Mouse (Mus musculus) hindbrain, embryonic 13.5 days (tissue): ENCODE results near the gene Sfxn5. TPM values are rescaled to one million over a fixed set of nuclear protein-coding genes. Genes with fewer than 3 reads are reported as not detected.

Experiments used
- ATAC-seq: fragments of 200-750 bp; cut with Nextera tagmentation; 2 replicates; pipeline ENCODE4 v1.8.0; 2017; ENCODE audit warnings: moderate TSS enrichment; ENCODE audit not compliant: low FRiP score
- H3K27ac ChIP-seq: fragments of 300-500 bp; sonication (generic); 2 replicates; pipeline ENCODE4 v1.5.1; 2015; ENCODE audit warnings: inconsistent platforms, mild to moderate bottlenecking, moderate library complexity
- H3K27me3 ChIP-seq: fragments of 300-500 bp; sonication (generic); 2 replicates; pipeline ENCODE4 v1.6.1; 2015; ENCODE audit warnings: mild to moderate bottlenecking, inconsistent platforms
- H3K36me3 ChIP-seq: fragments of 300-500 bp; sonication (generic); 2 replicates; pipeline ENCODE4 v1.6.1; 2015; ENCODE audit warnings: mild to moderate bottlenecking, inconsistent platforms
- H3K4me1 ChIP-seq: fragments of 300-500 bp; sonication (generic); replicated peaks from 2 replicates; pipeline ENCODE4 v1.6.1; 2015; ENCODE audit warnings: inconsistent platforms
- H3K4me2 ChIP-seq: fragments of 300-500 bp; sonication (generic); 2 replicates; pipeline ENCODE4 v1.6.1; 2015; ENCODE audit warnings: inconsistent platforms, mild to moderate bottlenecking, moderate library complexity
- H3K4me3 ChIP-seq: fragments of 300-500 bp; sonication (generic); 2 replicates; pipeline ENCODE4 v1.5.1; 2015; ENCODE audit warnings: mild to moderate bottlenecking, inconsistent platforms
- H3K9ac ChIP-seq: fragments of 300-500 bp; sonication (generic); 2 replicates; pipeline ENCODE4 v1.6.1; 2015; ENCODE audit warnings: mild to moderate bottlenecking, inconsistent platforms
- H3K9me3 ChIP-seq: fragments of 300-500 bp; sonication (generic); 2 replicates; pipeline ENCODE4 v1.6.1; 2016; ENCODE audit warnings: inconsistent platforms
- WGBS: fragments of 180-500 bp; shearing (Covaris S2); methylation state at CpG from one replicate; pipeline ENCODE4 v1.1.7; 2015; 5-methylcytosine and 5-hydroxymethylcytosine counted together
- polyA plus RNA-seq: library from polyadenylated mRNA; unstranded; fragments of >200 nt; fragmentation: Nextera tagmentation; extraction: Ambion mirVana; gene quantifications from 2 replicates; pipeline ENCODE4 v1.2.1, GENCODE M21; 2015

The Sfxn5 gene
- polyA plus RNA-seq, 1 experiment from 2014 or later, result 19.6 TPM

GRCm38 (mm10) chr6:85363231-85363905, 30.1 kb upstream of the Sfxn5 start:
- H3K4me2 ChIP-seq, result no peak overlapping the region
- no peak overlapping the region for H3K4me3 ChIP-seq
- H3K9me3 ChIP-seq, result no peaks in the 10 kb centered on the region
- no peak overlapping the region for H3K9ac ChIP-seq
- no peaks in the 10 kb centered on the region for H3K27me3 ChIP-seq
- H3K27ac ChIP-seq, result no peak overlapping the region
- no peak for ATAC-seq
- H3K36me3 ChIP-seq, result peaks cover 3% of the 10 kb centered on the region; the same call in 1 of the 2 replicates
- WGBS, result 92% methylated on average over 5 of the region's 5 CpGs
- H3K4me1 ChIP-seq, result peaks cover 9% of the 10 kb centered on the region

- no peak overlapping the region for H3K9ac ChIP-seq
- H3K9me3 ChIP-seq, result no peaks in the 10 kb centered on the region
- no peaks in the 10 kb centered on the region for H3K27me3 ChIP-seq
- H3K27ac ChIP-seq, result no peak overlapping the region
- peaks cover 3% of the 10 kb centered on the region; the same call in 1 of the 2 replicates for H3K36me3 ChIP-seq
- no peak overlapping the region for H3K4me3 ChIP-seq
- no peak overlapping the region for H3K4me2 ChIP-seq
- H3K4me1 ChIP-seq, result peaks cover 9% of the 10 kb centered on the region
- ATAC-seq, result no peak
- WGBS, result 83% methylated on average over 5 of the region's 5 CpGs
Observed at GRCm38 (mm10) chr6:85362610-85363009, 29.4 kb upstream of the Sfxn5 start.

- H3K4me2 ChIP-seq, result no peak overlapping the region
Observed at GRCm38 (mm10) chr6:85360311-85360710, 27.1 kb upstream of the Sfxn5 start.

GRCm38 (mm10) chr6:85358877-85359276, 25.7 kb upstream of the Sfxn5 start:
- H3K9ac ChIP-seq, result no peak overlapping the region
- no peak overlapping the region for H3K4me2 ChIP-seq
- H3K4me1 ChIP-seq, result peaks cover 7% of the 10 kb centered on the region; the same call in 1 of the 2 replicates
- H3K27ac ChIP-seq, result no peak overlapping the region
- no peaks in the 10 kb centered on the region for H3K27me3 ChIP-seq
- 82% methylated on average over 1 of the region's 1 CpGs for WGBS
- no peak for ATAC-seq
- no peak overlapping the region for H3K4me3 ChIP-seq
- H3K36me3 ChIP-seq, result no peaks in the 10 kb centered on the region
- H3K9me3 ChIP-seq, result no peaks in the 10 kb centered on the region

More at GRCm38 (mm10) chr6:85360311-85360710, 27.1 kb upstream of the Sfxn5 start:
- Histone ChIP-seq H3K4me1 (peaks cover 7% of the 10 kb centered on the region; the same call in 1 of the 2 replicates), H3K9me3 (no peaks in the 10 kb centered on the region), H3K27me3 (no peaks in the 10 kb centered on the region), H3K36me3 (no peaks in the 10 kb centered on the region), H3K9ac (no peak overlapping the region), H3K4me3 (no peak overlapping the region), H3K27ac (no peak overlapping the region)
- WGBS, result 82% methylated on average over 5 of the region's 5 CpGs
- ATAC-seq, result no peak

GRCm38 (mm10) chr6:85356682-85357465, 23.7 kb upstream of the Sfxn5 start:
- Histone ChIP-seq H3K36me3 (no peaks in the 10 kb centered on the region), H3K4me2 (no peak overlapping the region), H3K27me3 (no peaks in the 10 kb centered on the region), H3K9ac (no peak overlapping the region), H3K4me1 (peaks cover 7% of the 10 kb centered on the region; the same call in 1 of the 2 replicates), H3K4me3 (no peak overlapping the region), H3K9me3 (no peaks in the 10 kb centered on the region), H3K27ac (0 out of 2 replicates have a peak overlapping the region, but pooled peaks have one; percentile 55)
- no peak for ATAC-seq
- 58% methylated on average over 4 of the region's 4 CpGs for WGBS

GRCm38 (mm10) chr6:85355753-85356152, 22.5 kb upstream of the Sfxn5 start:
- Histone ChIP-seq H3K9me3 (no peaks in the 10 kb centered on the region), H3K4me3 (no peak overlapping the region), H3K27ac (no peak overlapping the region), H3K27me3 (no peaks in the 10 kb centered on the region), H3K9ac (no peak overlapping the region), H3K4me1 (peaks cover 7% of the 10 kb centered on the region; the same call in 1 of the 2 replicates), H3K4me2 (no peak overlapping the region), H3K36me3 (no peaks in the 10 kb centered on the region)
- no peak for ATAC-seq
- 95% methylated on average over 2 of the region's 2 CpGs for WGBS

GRCm38 (mm10) chr6:85354709-85355108, 21.5 kb upstream of the Sfxn5 start:
- ATAC-seq, result no peak
- H3K27ac ChIP-seq, result no peak overlapping the region
- no peaks in the 10 kb centered on the region for H3K27me3 ChIP-seq
- WGBS, result 59% methylated on average over 6 of the region's 6 CpGs
- no peaks in the 10 kb centered on the region for H3K9me3 ChIP-seq
- H3K4me1 ChIP-seq, result peaks cover 7% of the 10 kb centered on the region; the same call in 1 of the 2 replicates
- no peak overlapping the region for H3K9ac ChIP-seq
- no peaks in the 10 kb centered on the region for H3K36me3 ChIP-seq
- no peak overlapping the region for H3K4me3 ChIP-seq
- no peak overlapping the region for H3K4me2 ChIP-seq

- no peak overlapping the region for H3K9ac ChIP-seq
- no peak overlapping the region for H3K27ac ChIP-seq
- no peaks in the 10 kb centered on the region for H3K9me3 ChIP-seq
- no peaks in the 10 kb centered on the region for H3K36me3 ChIP-seq
- no peak overlapping the region for H3K4me3 ChIP-seq
- 65% methylated on average over 3 of the region's 3 CpGs for WGBS
- peaks cover 7% of the 10 kb centered on the region; the same call in 1 of the 2 replicates for H3K4me1 ChIP-seq
- ATAC-seq, result no peak
- H3K4me2 ChIP-seq, result no peak overlapping the region
- H3K27me3 ChIP-seq, result no peaks in the 10 kb centered on the region
Observed at GRCm38 (mm10) chr6:85353706-85354105, 20.5 kb upstream of the Sfxn5 start.

- H3K27ac ChIP-seq, result no peak overlapping the region
- WGBS, result 94% methylated on average over 1 of the region's 1 CpGs
Observed at GRCm38 (mm10) chr6:85350157-85350556, 16.9 kb upstream of the Sfxn5 start.

GRCm38 (mm10) chr6:85349246-85349645, 16.0 kb upstream of the Sfxn5 start:
- Histone ChIP-seq H3K4me3 (no peak overlapping the region), H3K36me3 (peaks cover 19% of the 10 kb centered on the region), H3K27ac (no peak overlapping the region), H3K9ac (no peak overlapping the region), H3K4me1 (no peaks in the 10 kb centered on the region), H3K9me3 (no peaks in the 10 kb centered on the region), H3K27me3 (0 out of 2 replicates have a peak, but pooled peaks cover 10% of the 10 kb centered on the region), H3K4me2 (no peak overlapping the region)
- no peak for ATAC-seq
- WGBS, result 70% methylated on average over 7 of the region's 7 CpGs

More at GRCm38 (mm10) chr6:85350157-85350556, 16.9 kb upstream of the Sfxn5 start:
- Histone ChIP-seq H3K9me3 (no peaks in the 10 kb centered on the region), H3K4me3 (no peak overlapping the region), H3K4me1 (no peaks in the 10 kb centered on the region), H3K9ac (no peak overlapping the region), H3K27me3 (0 out of 2 replicates have a peak, but pooled peaks cover 5% of the 10 kb centered on the region), H3K36me3 (peaks cover 19% of the 10 kb centered on the region), H3K4me2 (no peak overlapping the region)
- ATAC-seq, result no peak

GRCm38 (mm10) chr6:85348133-85348532, 14.9 kb upstream of the Sfxn5 start:
- 91% methylated on average over 11 of the region's 11 CpGs for WGBS
- Histone ChIP-seq H3K9me3 (no peaks in the 10 kb centered on the region), H3K27me3 (0 out of 2 replicates have a peak, but pooled peaks cover 11% of the 10 kb centered on the region), H3K36me3 (peaks cover 19% of the 10 kb centered on the region), H3K4me1 (no peaks in the 10 kb centered on the region), H3K4me2 (no peak overlapping the region), H3K9ac (no peak overlapping the region), H3K27ac (no peak overlapping the region), H3K4me3 (no peak overlapping the region)
- ATAC-seq, result no peak

- Histone ChIP-seq H3K4me2 (no peak overlapping the region), H3K9me3 (no peaks in the 10 kb centered on the region), H3K27me3 (0 out of 2 replicates have a peak, but pooled peaks cover 15% of the 10 kb centered on the region), H3K27ac (no peak overlapping the region), H3K9ac (no peak overlapping the region), H3K4me1 (no peaks in the 10 kb centered on the region), H3K4me3 (no peak overlapping the region), H3K36me3 (peaks cover 28% of the 10 kb centered on the region)
- WGBS, result 42% methylated on average over 6 of the region's 6 CpGs
- peak; percentile 72; the same call in 1 of the 2 replicates for ATAC-seq
Observed at GRCm38 (mm10) chr6:85346028-85346634, 12.9 kb upstream of the Sfxn5 start.
